Mouse (Mus musculus) neutrophil, adult 5-6 weeks (primary cell): ENCODE data around the gene Vmn1r100. TPM values are rescaled to one million over a fixed set of nuclear protein-coding genes. Genes with fewer than 3 reads are reported as not detected.
"Not testable (repeated sequence)": the region's sequence is repeated elsewhere in the genome, so short reads cannot be mapped to it uniquely, and the experiment has no call there.

Source experiments
- ATAC-seq: fragments of 151-379, 151-347 bp; 2 replicates; pipeline ENCODE4 v1.8.0; 2017; ENCODE audit warnings: mild to moderate bottlenecking, moderate TSS enrichment; ENCODE audit not compliant: insufficient number of reproducible peaks, poor library complexity, low FRiP score, severe bottlenecking; ENCODE audit errors: extremely low read depth
- total RNA-seq: library from RNA; stranded (forward); fragments of 200-1000 nt; gene quantifications from 2 replicates; pipeline ENCODE4 v1.2.3, GENCODE M21; 2017

The Vmn1r100 gene
- total RNA-seq, result not detected in 2 replicates

DNA sequence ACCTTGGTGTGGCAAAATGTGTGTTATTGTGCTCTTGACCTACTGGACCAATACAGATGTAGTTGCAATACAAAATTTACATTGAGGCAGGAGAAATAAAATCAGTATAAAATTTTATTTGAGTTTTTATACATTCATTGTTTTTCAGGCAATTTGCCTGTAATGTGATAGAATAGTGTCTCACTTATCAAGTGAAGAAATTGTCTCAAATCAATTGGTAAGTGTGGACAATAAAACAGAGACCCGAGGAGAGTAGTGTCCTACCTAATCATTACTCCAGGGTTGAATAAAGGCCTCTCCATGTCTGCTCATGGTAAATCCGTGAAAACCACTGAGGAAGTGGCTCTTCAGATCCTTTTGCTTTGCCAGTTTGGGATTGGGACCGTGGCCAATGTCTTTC is at the start of gene Vmn1r100:
Gene Vmn1r100, plus strand, starts transcription at position 301 of the 400 bp plus-strand sequence.
- not testable (repeated sequence) for ATAC-seq

DNA sequence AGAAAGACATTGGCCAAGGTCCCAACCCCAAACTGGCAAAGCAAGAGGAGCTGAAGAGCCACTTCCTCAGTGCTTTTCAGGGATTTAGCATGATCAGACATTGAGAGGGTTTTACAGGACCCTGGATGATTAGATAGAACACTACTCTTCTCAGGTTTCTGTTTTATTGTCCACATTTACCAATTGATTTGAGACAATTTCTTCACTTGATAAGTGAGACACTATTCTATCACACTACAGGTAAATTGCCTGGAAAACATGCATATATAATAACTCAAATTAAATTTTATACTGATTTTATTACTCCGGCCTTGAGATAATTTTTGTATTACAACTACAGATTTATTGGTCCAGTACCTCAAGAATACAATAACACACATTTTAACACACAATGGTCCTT is 42.4 kb upstream of the Vmn1r100 start, which contains the start of gene Gm5728:
Gene Gm5728, minus strand, starts transcription at position 101 of the 400 bp plus-strand sequence.
- not testable (repeated sequence) for ATAC-seq

DNA sequence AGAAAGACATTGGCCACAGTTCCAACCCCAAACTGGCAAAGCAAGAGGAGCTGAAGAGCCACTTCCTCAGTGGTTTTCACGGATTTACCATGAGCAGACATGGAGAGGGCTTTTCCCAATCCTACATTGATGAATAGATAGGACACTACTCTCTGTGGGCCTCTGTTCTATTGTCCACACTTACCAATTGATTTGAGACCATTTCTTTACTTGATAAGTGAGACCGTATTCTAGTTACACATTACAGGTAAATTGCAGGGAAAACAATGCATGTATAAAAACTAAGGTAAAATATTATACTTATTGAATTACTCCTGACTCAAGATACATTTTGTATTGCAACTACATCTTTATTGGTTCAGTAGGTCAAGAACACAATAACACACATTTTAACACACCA is 24.8 kb downstream of the Vmn1r100 start, which contains the start of gene Vmn1r101:
Gene Vmn1r101, minus strand, starts transcription at position 101 of the 400 bp plus-strand sequence.
- not testable (repeated sequence) for ATAC-seq

Other genes starting within 250 kb of the Vmn1r100 start
- not detected in 2 replicates for gene Vmn1r94, start 249.6 kb upstream of the Vmn1r100 start, total RNA-seq
- gene Vmn1r95, start 224.2 kb upstream of the Vmn1r100 start, total RNA-seq, result not detected in 2 replicates
- gene Gm6164, start 212.3 kb upstream of the Vmn1r100 start, total RNA-seq, result not detected in 2 replicates
- not detected in 2 replicates for gene Gm4498, start 184.1 kb upstream of the Vmn1r100 start, total RNA-seq
- not detected in 2 replicates for gene Gm5890, start 155.1 kb upstream of the Vmn1r100 start, total RNA-seq
- not detected in 2 replicates for gene Gm4133, start 83.9 kb upstream of the Vmn1r100 start, total RNA-seq
- not detected in 2 replicates for gene Gm5728, start 42.5 kb upstream of the Vmn1r100 start, total RNA-seq
- gene Vmn1r101, start 24.7 kb downstream of the Vmn1r100 start, total RNA-seq, result not detected in 2 replicates
- not detected in 2 replicates for gene Gm10670, start 57.0 kb downstream of the Vmn1r100 start, total RNA-seq
- not detected in 2 replicates for gene Vmn1r103, start 92.6 kb downstream of the Vmn1r100 start, total RNA-seq
- gene Vmn1r104, start 115.9 kb downstream of the Vmn1r100 start, total RNA-seq, result not detected in 2 replicates
- gene Gm5726, start 127.8 kb downstream of the Vmn1r100 start, total RNA-seq, result not detected in 2 replicates
- not detected in 2 replicates for gene Gm4141, start 158.3 kb downstream of the Vmn1r100 start, total RNA-seq
- not detected in 2 replicates for gene Gm4513, start 181.1 kb downstream of the Vmn1r100 start, total RNA-seq